Mouse (Mus musculus) cerebellum, adult 18-20 months (tissue): ENCODE data around the gene Hist2h2ac.
A peak's percentile ranks its signal among the peaks of the same experiment; 100 is the strongest.
"Not testable (repeated sequence)": the region's sequence is repeated elsewhere in the genome, so short reads cannot be mapped to it uniquely, and the experiment has no call there.

Experiments used
- DNase-seq, 2 experiments: peaks; one replicate each; pipeline ENCODE4 v3.0.0; 2021

The Hist2h2ac gene

DNA sequence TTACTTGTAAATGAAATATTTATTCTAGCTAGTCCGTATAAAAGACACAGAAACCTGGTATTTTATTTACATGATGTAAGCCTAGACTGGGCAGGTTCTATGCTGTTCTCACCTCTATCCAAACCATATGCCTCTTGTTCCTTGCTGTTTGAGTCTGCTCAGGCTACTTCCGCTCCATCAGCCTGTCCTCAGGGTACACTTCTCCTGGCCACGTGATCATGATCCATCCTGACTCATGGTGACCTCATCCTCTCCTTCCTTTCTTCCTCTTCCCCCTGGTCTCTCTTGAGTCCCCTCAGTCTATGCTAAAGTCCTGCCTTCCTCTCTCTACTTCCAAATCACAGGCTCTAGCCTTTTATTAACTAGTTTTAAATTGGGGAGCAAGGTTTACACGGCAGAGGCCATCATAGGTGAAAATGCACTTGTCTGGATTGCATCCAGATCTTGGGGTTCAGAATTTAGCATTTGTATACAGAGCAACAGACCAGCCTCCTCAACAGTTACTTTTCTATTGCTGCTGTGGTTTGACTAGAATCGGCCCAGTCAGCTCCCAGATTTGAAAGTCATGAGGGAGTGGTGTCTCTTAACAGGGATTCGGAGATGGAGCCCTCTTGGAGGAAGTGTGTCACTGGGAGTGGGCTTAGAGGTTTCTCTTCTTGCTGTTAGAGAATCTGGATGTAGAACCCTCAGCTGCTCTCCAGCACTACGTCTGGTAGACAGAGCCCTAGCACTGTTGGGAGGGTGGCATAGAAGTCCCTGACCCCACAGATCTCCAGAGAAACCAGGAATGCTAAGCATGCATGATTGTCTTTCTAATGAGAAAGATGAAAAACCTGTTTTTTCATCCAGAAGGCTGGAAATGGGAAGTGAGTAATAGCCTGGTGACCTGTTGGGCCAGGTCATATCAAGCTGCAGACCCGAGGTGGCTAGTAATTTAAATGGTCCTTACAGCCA lies 6.3 kb upstream of the Hist2h2ac start:
- DNase-seq = no peak

DNA sequence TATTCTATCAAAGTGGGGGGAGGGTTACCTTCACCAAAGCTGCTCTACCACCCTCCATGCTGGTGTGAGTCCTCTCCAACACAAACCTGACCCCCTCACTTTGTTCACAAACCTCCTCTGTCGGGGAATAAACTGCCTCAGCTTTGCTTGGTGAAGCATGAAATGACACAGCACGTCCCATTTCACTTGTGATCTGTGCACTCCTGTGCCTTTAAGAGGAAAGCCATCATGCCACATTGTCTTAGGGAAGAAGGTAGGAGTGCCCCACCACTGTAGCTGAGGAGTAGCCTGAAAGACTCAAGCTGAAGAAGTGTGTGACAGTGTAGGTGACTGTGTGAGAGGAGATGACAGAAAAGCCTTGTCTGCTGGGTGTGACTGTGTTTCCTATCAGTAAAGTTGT lies 4.7 kb upstream of the Hist2h2ac start:
- no peak for DNase-seq

DNA sequence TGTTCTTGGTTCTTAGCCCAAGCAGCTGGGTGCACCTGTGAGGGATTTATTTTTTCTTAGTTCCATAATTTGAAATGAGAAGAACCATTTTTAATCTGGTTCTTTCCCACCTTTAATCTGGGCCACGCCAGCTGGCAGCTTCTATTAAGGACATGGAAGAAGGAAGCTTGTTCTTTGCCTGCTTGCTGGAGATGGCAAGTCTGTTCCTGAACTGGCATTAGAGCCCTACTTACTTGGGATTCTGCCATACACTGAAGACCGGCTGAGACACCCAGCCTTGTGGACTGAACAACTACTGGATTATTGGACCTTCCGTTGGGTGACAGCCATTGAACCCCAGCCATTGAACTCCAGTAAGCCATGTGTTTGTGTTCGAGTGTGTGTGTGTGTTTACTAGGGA lies 2.1 kb upstream of the Hist2h2ac start:
- DNase-seq = peak in 1 of 2 experiments; percentile 23

DNA sequence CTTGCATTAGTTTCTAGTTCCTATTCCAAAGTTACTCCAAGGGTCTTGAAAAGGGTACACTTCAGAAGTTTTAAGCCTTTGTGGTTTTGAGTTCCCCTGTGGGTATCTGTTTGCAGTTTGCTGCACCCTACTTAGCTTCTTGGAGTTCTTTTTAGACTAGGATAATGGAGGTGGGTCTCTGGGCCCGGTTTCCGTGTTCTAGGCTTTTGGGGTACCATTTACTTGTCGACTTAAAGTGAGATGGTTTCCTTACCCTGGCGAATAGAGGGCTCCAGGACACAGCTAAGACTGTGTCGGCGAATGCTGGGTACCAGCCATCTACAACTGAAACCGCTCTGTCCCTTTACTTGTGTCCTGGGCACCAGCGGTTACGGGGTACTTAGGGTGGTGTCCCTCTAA lies 959 bp upstream of the Hist2h2ac start:
- peak in 1 of 2 experiments; percentile 39 for DNase-seq

- DNase-seq = not testable (repeated sequence)
Observed at GRCm38 (mm10) chr3:96220131-96220764, 432 bp downstream of the Hist2h2ac start.

DNA sequence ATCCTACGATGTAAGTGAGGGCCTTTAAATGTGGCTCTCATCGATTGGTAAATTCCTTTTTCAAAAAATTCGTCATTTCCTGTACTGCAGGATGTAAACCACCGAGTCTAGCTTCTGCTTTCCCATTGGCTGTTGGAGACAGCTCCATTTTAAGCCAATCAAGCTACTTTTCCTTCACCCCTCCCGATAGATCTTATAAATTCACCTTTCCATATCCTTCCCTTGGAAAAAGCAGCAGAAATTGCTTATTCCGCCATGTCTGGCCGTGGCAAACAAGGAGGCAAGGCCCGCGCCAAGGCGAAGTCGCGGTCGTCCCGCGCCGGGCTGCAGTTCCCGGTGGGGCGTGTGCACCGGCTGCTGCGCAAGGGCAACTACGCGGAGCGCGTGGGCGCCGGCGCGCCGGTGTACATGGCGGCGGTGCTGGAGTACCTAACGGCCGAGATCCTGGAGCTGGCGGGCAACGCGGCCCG lies 984 bp downstream of the Hist2h2ac start, which contains the start of the genes Bola1 and Hist2h2ab:
Gene Bola1 (minus strand): TSS at position 49 of the 470 bp plus-strand sequence.
Gene Hist2h2ab (plus strand): TSS at position 205 of the 470 bp plus-strand sequence.
- DNase-seq = peak; percentile 75 to 78

DNA sequence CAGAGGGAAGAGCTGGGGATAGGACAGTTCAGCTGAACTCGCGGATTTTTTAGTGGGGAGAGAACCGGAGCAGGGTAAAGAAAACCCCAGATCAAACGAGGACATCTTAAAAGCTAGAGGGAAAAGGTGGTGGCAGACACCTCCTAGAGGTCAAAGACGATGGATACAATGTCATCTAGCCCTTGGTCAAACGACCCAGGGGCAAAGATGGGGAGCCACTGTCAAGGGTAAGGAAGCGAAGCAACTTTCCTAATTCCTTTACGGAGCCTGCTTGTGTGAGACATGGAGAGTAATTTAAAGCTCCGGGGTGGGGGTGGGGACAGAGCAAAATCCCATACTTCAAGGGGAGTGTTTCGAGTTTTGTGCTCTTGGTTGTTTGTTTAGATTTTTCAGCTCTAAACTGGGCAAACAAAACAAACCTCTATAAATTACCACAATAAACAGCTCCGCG lies 1.5 kb downstream of the Hist2h2ac start:
- peak; percentile 36 to 52 for DNase-seq

- DNase-seq = no peak
Observed at GRCm38 (mm10) chr3:96209242-96209641, 11.4 kb downstream of the Hist2h2ac start.

GRCm38 (mm10) chr3:96207819-96208218 lies 12.9 kb downstream of the Hist2h2ac start:
- no peak for DNase-seq

DNA sequence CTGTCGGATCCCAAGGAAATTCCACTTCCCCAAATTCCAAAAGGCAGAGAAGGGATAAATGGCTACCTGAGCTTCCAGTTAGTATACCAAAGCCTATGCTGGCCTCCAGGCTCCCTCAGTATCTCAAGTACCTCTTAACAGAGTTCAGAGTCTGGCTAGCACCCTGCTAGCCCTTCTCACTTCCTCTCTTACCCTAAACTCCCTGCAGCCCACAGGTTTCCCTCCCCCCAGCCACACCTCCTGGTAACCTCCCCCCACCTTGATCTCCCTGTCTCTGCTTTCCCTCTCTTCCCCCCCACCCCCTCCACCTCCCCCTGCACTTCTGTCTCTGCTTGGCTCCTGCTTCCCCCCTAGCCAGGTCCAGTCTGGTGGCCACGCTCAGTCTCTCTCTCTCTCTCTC lies 20.9 kb downstream of the Hist2h2ac start:
- DNase-seq = no peak

DNA sequence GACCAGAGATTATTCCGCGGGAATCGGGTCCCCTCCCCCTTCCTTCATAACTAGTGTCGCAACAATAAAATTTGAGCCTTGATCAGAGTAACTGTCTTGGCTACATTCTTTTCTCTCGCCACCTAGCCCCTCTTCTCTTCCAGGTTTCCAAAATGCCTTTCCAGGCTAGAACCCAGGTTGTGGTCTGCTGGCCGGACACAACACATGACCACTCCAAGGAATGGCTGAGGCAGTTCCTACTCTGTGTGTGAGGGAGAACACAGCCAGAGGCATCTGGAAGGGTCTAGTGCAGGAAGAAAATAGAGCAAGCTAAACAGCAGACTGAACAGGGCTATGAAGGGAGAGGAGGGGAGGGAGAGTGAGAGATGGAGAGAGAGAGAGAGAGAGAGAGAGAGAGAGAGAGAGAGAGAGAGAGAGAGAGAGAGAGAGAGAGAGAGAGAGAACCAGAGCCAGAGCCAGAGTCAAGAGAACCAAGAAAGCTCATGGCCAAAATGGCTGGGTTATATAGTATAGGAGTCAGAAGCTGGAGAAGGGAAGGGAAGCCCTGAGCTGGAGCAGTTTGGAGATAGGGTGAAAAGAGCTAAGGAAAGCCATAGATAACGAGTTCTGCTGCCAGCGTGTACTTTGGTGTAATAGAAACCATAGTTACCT lies 22.0 kb downstream of the Hist2h2ac start:
- DNase-seq = not testable (repeated sequence)

DNA sequence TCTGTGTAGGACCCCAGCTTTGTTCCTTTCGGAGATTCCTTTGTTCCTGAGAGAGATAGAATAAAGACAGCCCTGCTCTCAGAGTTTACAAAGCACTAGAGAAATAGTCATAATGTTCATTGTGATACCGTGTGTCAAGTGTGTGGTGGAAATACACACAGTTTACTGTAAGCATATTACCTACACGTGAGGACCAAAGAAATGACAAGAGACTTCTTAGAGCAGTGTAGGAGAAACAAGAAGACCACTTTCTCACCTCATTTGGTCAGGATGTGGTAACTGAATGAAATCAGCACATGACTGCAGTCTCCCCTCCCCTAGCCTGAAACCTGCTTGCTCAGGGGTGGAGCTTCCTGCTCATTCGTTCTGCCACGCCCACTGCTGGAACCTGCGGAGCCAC lies 22.5 kb downstream of the Hist2h2ac start:
- no peak for DNase-seq

DNA sequence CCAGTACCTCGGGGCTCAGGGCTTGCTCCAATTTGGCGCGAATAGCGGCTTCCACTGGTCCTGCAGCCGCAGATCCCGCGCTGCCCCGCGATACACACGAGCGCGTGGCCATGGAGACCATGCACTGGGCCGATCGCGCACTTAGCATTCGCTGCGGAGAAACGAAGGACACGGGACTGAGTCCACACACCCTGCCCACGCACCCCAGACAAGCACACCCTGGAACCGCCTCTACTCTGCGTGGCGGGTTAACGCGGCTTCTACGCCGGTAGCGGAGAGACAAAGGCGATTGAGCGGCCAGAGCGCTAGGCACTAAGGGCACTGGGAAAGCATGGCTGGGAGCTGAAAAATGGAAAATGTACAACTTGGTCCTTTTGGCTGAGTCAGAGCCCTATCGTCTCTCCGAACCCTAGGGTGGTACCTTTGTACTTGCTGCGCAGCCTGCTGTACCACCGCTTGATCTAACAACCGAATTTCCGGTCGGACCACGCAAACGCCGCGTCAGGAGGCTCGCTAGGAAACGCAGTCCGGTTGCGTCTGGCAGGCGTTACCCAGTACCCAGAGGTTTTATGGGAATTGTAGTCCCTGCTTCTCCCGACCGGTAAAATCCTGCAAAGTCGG lies 23.4 kb downstream of the Hist2h2ac start:
- peak; percentile 89 to 96 for DNase-seq

- DNase-seq = no peak
Observed at GRCm38 (mm10) chr3:96196437-96197128, 24.1 kb downstream of the Hist2h2ac start.

GRCm38 (mm10) chr3:96195616-96196313 lies 24.9 kb downstream of the Hist2h2ac start:
- DNase-seq = no peak

DNA sequence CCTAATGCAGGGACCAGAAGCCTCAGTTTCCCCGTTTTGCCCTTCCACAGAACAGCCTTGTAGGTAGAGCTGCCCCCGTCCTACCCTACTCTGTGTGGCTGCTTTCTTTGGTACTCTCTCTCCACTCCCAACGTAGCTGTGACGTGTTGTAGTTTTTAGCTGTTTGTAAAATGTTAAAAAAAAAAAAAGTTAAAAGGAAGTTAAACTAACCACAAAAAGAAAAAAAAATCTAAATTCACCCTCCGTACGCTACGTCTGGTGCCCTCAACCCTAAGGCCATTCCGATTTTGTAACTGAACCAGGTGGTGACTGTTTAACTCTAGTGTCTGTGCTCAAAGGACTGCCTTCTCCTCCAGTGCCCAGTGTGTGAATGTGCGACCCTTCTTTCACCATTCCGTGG lies 25.7 kb downstream of the Hist2h2ac start:
- DNase-seq = no peak

- DNase-seq = no peak
Observed at GRCm38 (mm10) chr3:96192977-96193376, 27.7 kb downstream of the Hist2h2ac start.

GRCm38 (mm10) chr3:96182382-96182776 lies 38.3 kb downstream of the Hist2h2ac start:
- peak; percentile 44 to 48 for DNase-seq

GRCm38 (mm10) chr3:96181510-96182381 lies 38.9 kb downstream of the Hist2h2ac start:
- peak; percentile 47 to 48 for DNase-seq
